Mouse (Mus musculus): Measurements from ENCODE around the gene Glrx5.

The Glrx5 gene

GRCm38 (mm10) chr12:105075496-105075895 lies 43.0 kb downstream of the Glrx5 start:
- no peak for DNase-seq

GRCm38 (mm10) chr12:105076511-105076910 lies 44.0 kb downstream of the Glrx5 start:
- DNase-seq: no peak

- no peak for DNase-seq
Measured at GRCm38 (mm10) chr12:105077232-105077631, 44.7 kb downstream of the Glrx5 start.

GRCm38 (mm10) chr12:105084171-105084570 lies 51.7 kb downstream of the Glrx5 start:
- DNase-seq: no peak

GRCm38 (mm10) chr12:105084816-105085215 lies 52.3 kb downstream of the Glrx5 start:
- DNase-seq: no peak

GRCm38 (mm10) chr12:105085296-105085695 lies 52.8 kb downstream of the Glrx5 start:
- no peak for DNase-seq

GRCm38 (mm10) chr12:105086781-105087180 lies 54.3 kb downstream of the Glrx5 start:
- no peak for DNase-seq

GRCm38 (mm10) chr12:105087353-105087752 lies 54.9 kb downstream of the Glrx5 start:
- no peak for DNase-seq

GRCm38 (mm10) chr12:105089231-105089630 lies 56.7 kb downstream of the Glrx5 start:
- no peak for DNase-seq

- DNase-seq: no peak
Measured at GRCm38 (mm10) chr12:105091604-105092003, 59.1 kb downstream of the Glrx5 start.

All from right cerebral cortex, postnatal 4 days (tissue).